Mouse (Mus musculus) cerebellum, adult (tissue): ENCODE results near the gene Tnni3k.

Experiments
- ATAC-seq: cut with Nextera tagmentation; 2 replicates; pipeline ENCODE4 v1.9.2; 2017; ENCODE audit warnings: mild to moderate bottlenecking, moderate library complexity, mixed read lengths; ENCODE audit not compliant: insufficient number of reproducible peaks, low FRiP score, low TSS enrichment

Tnni3k gene

DNA sequence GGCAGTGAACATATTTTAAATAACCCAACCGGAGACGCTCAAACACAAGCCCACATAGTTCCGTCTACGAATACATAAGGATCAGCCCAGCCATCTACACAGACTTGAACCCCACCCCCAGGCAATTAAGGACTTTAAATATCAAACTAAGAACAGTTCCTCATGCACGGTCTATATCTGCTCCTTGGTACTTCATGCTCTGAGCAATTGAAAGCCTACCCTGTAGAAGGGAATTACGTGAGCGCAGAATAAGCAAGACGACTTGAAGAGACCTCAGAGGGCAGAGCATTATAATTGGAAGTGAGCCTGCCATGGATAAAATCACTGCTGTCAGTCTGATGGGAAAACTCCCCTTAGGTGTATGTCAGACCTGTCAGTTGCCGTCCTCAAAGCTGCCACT lies 268.9 kb downstream of the Tnni3k start:
- no peak for ATAC-seq

DNA sequence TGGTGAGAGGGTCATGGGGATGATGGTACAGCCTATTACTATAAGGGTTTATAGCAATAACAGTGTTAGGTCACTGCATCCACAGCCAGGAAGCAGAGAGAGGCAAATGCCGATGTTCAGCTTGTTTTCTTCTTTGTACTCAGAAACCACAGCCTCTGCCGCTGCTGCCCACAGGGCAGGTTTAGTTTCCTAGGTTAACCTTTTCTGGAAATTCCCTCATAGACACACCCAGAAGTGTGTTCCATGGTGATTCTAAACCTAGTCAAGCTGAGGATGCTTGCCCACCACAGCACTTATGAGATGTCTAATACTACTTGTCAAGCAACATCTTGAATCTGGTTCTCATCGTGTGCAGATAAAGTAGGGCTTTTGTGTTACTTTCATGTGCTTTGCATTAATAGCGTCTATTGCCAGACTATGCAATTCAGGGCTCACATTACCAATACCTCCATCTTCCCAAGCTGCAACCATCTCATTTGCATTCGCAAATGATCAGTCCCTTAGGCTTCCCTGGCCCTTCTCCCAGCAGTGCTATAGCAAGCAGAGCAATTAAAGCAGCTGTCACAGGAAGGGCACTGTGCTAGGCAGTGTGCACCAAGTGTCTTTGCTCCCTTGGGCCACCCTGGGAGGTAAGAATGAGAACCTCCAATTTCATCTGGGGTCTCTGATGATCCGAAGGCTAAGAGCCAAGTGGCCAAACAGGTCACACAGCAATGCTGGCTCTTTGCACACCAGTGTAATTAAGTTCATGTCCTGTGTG lies 276.2 kb downstream of the Tnni3k start:
- ATAC-seq = no peak

DNA sequence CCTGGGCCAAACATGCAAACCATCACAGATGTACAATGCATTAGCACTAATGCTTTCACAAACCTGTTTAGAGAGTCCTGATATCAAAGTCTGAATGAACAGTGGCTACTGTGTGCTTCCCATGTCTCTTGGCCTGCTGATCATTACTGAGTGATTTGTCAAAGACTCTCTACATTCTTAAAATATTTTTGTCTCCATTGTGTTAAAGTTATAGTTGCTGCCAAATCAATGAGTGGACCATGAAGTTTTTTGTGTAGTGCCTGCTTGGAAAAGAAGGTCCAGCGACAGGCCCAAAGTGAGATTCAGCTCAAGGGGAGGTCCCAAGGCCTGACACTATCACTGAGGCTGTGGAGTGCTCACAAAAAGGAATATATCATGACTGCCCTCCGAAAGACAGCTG lies 283.6 kb downstream of the Tnni3k start:
- no peak for ATAC-seq

DNA sequence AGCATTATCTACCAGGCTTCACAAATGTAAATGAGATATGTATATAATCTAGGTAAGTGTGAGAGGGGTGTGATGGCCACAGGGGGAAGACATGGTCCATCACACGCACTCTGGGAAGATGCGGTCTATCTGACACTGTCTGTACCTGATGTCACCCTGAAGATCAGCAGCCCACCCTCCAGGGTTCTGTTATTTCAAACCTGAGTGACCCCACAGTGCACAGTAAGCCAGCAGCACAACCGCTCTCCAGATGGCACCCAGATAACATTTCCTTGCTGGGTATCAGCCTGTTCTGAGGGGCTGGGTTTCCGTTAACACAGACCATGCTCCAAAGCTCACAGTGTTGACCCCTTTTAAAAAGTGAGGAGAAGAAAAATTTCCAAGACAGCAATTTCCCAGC lies 288.9 kb downstream of the Tnni3k start:
- ATAC-seq = no peak

DNA sequence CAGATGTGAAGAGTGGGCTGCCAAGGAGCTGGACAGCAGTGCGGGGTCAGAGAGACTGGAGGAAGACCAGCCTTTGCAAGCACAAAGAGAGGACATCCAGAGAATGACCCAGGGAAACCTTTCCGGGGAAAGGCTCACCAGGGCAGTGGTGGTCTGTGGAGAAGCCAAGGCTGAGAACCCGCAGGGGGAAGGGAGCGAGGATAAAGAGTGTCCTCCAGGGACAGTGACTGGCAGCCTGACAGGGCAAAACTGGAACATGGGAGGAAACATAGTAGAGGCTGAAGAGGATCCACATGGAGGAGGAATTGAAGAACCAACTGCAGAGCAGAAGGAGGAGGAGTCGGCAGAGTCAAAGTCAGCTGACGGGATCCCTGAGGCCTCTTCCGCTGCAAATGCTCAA lies 291.1 kb downstream of the Tnni3k start:
- ATAC-seq = no peak

DNA sequence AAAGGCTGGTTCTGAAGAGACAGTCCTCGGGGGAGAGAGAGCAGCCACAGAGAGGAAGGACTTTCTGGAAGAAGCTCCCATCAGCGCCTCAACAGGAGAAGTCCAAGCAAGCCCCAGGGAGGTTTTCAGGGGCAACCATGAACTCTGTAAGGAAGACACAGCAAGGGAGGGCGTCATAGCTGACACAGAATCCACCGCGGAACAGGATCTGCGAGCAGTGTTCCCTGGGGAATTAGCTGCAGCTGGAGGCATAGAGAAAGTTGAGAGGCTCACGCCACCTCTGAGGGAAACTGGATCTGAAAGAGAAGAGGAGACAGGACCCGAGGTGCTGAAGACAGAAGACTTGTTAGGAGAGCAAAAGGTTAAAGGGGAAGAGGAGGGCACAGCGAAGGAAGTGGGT lies 291.8 kb downstream of the Tnni3k start:
- no peak for ATAC-seq

DNA sequence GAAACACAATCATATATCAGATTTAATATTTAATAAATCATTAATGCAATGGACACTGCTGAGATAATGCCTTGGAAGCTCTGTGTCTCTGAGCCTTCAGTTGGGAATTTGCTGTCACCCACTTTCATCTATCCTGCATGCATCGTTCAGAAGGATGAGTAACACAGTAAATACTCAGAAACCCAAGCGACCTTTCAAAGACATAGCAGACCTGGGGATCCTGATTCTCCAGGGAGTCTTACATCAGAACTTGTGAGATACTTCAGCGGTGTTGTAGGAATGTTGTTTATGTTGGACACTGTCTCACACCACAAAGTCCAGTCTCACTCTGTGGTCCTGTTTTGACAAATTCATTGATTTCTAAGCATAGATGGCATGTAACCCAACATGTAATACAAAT lies 294.1 kb downstream of the Tnni3k start:
- no peak for ATAC-seq

DNA sequence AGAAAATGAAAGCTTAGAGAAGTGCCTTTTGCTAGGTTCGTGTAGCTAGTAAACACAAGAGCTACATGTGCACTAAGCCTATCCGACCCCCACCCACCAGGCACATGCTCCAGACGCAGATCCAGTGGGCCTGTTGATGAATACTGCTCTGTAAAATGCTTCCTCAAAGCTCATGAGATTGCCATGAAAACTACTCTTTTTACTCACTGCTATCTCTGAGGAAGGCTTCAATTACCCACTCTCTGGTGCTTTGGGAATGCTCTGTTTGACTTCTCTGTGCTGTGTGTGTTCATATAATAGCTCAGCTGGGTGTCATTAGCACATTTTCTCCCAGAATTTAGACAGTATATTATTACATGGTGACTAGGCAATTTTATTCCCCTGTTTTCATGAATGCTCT lies 297.1 kb downstream of the Tnni3k start:
- no peak for ATAC-seq

DNA sequence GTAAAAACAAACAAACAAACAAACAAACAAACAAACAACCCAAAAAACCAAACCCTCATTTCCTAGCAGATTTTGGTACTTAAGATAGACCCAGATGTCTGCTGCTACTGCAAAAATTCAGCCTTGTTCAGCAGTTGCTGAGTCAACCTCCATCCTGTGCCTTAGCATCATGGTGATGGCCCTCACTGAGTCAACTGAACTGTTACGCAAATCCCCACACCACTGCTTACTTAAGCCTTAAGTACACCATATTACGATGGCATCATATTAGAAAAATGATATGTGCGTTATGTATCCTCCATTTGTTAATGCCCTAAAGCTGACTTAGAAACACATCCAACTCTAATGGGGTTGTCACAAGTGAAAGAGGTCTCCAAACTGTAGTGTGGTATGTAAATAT lies 300.0 kb downstream of the Tnni3k start:
- no peak for ATAC-seq

DNA sequence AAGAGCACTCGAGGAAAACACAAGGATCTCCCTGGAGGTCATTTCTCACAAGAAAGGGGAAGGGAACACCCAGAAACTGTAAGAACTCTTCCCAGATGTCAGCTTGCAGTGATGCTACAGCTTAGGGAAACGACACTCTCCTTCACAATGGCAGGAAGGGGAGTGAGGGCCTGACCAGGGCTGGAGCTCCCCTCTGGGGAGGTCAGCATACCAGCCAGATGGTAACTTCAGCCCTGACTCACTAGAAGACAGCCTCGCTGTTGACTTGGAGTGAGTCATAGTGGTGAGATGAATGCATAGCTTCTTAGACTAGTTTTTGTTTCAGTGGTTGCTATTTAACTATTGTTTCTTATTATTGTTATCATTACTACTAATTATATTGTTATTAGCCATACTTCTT lies 300.7 kb downstream of the Tnni3k start:
- ATAC-seq = no peak

DNA sequence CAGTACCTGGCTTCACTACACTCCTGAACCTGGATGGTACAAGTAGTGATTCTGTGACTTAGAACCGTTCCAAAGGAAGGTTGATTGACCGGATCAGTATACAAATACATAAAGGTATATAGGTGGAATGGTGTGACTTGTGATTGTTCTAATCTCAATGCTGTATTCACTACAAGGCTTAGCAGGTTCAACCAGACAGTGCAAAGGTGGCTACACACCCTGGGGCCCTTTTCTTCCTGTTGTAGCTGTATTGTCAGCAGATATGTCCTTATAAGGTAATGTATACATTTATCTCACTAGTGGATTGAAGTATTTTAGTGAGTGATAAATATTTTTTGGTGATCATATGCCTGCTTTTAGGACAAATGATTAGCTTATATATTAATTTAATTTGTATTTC lies 310.9 kb downstream of the Tnni3k start:
- ATAC-seq = no peak

DNA sequence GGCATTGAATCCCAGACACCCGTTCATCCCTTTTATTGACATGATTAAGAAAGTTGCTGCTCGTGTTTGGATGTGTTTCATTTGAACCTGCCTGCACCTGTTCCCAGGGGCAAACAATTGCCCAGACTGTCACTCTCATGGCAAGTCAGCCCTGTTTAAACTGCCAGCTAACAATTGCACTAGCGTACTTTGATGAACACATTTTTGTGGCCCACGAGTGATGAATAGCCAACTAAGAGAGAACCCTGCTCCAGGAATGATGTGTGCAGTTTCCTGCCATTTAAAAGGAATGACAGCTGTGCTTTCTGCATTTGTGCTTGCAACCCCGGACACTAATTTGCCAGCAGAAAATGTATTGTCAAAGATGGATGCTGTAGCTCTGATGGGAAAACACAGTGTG lies 312.3 kb downstream of the Tnni3k start:
- ATAC-seq = no peak

DNA sequence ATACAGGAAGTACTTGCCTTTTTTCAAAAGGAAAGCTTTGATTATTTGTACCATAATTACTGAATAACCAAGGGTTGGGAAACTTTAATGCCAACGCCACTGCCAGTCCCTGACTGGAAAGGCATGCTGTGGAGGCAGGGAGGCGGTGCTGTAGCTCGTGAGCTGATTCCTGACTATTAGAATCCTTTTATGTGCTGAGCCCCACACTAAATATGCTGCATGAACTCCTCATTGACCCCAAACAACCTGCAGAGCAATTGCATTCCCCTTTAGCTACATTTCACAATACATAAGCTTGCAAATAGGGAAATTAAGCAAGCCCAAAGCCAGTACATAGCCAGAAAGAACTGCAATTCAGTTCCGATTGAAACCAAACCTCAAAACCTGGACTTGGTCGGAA lies 313.7 kb downstream of the Tnni3k start:
- no peak for ATAC-seq
